Mouse (Mus musculus): ENCODE results near the gene Ano3. TPM values are rescaled to one million over a fixed set of nuclear protein-coding genes. Genes with fewer than 3 reads are reported as not detected.

Ano3 gene
- not detected in 4 replicates for total RNA-seq (2023)

GRCm38 (mm10) chr2:110950823-110951222 lies at the start of gene Ano3:
Gene Ano3 (minus strand): TSS chr2:110950923.

GRCm38 (mm10) chr2:110721290-110721753 lies 229.4 kb downstream of the Ano3 start, which contains the start of gene Muc15:
Gene Muc15 (plus strand): TSS chr2:110721340.

Other genes starting within 250 kb of the Ano3 start
- gene Muc15, start 229.6 kb downstream of the Ano3 start, total RNA-seq (2023), result not detected in 4 replicates
- gene Gm13941, start 155.1 kb upstream of the Ano3 start, total RNA-seq (2023), result not detected in 4 replicates
- gene Gm15130, start 202.0 kb upstream of the Ano3 start, total RNA-seq (2023), result not detected in 4 replicates

Measured in B cell, adult 62 days (primary cell).